Mouse (Mus musculus) intestine, postnatal 0 days (tissue): ENCODE measurements at regions not wholly inside any gene's neighbourhood (a gene's known extent, or its start where the extent isn't known, plus 50 kb on each side); places are given as distances from the start of the nearest gene placed in this dataset.

ENCODE experiments used
- ATAC-seq: fragments of 200-750 bp; cut with Nextera tagmentation; 2 replicates; pipeline ENCODE4 v1.8.0; 2017; ENCODE audit warnings: mild to moderate bottlenecking, moderate TSS enrichment, moderate library complexity
- H3K27ac ChIP-seq: fragments of 300-500 bp; sonication (generic); 2 replicates; pipeline ENCODE4 v1.5.1; 2014; ENCODE audit warnings: mild to moderate bottlenecking, low read depth, low read length, moderate library complexity
- H3K27me3 ChIP-seq: fragments of 300-500 bp; sonication (generic); replicated peaks from 2 replicates; pipeline ENCODE4 v1.6.1; 2014; ENCODE audit warnings: low read length, mixed read lengths; ENCODE audit not compliant: control insufficient read depth, insufficient read depth
- H3K36me3 ChIP-seq: fragments of 300-500 bp; sonication (generic); 2 replicates; pipeline ENCODE4 v1.6.1; 2014; ENCODE audit warnings: mild to moderate bottlenecking, moderate library complexity; ENCODE audit not compliant: control insufficient read depth, insufficient read depth
- H3K4me1 ChIP-seq: fragments of 300-500 bp; sonication (generic); replicated peaks from 2 replicates; pipeline ENCODE4 v1.6.1; 2014; ENCODE audit warnings: antibody characterized with exemption, low read length, mixed read lengths; ENCODE audit not compliant: control insufficient read depth, insufficient read depth
- H3K4me2 ChIP-seq: fragments of 300-500 bp; sonication (generic); replicated peaks from 2 replicates; pipeline ENCODE4 v1.6.1; 2014; ENCODE audit warnings: low read depth, mild to moderate bottlenecking, moderate library complexity
- H3K4me3 ChIP-seq: fragments of 300-500 bp; sonication (generic); 2 replicates; pipeline ENCODE4 v1.5.1; 2014; ENCODE audit warnings: low read depth, low read length
- H3K9ac ChIP-seq: fragments of 300-500 bp; sonication (generic); 2 replicates; pipeline ENCODE4 v1.6.1; 2014; ENCODE audit warnings: mild to moderate bottlenecking, low read depth, low read length
- H3K9me3 ChIP-seq: fragments of 300-500 bp; sonication (generic); 2 replicates; pipeline ENCODE4 v1.6.1; 2016; ENCODE audit warnings: mixed run types; ENCODE audit not compliant: control insufficient read depth
- CTCF ChIP-seq: sonication (generic); IDR thresholded peaks from 2 replicates; pipeline ENCODE4 v1.5.1; 2016; ENCODE audit warnings: low read depth, mild to moderate bottlenecking, control low read depth, antibody characterized with exemption, moderate library complexity
- WGBS: fragments of 180-500 bp; shearing (Covaris S2); extraction: QIAGEN DNeasy Blood & Tissue Kit; methylation state at CpG from one replicate; pipeline ENCODE4 v1.1.7; 2014; 5-methylcytosine and 5-hydroxymethylcytosine counted together

DNA sequence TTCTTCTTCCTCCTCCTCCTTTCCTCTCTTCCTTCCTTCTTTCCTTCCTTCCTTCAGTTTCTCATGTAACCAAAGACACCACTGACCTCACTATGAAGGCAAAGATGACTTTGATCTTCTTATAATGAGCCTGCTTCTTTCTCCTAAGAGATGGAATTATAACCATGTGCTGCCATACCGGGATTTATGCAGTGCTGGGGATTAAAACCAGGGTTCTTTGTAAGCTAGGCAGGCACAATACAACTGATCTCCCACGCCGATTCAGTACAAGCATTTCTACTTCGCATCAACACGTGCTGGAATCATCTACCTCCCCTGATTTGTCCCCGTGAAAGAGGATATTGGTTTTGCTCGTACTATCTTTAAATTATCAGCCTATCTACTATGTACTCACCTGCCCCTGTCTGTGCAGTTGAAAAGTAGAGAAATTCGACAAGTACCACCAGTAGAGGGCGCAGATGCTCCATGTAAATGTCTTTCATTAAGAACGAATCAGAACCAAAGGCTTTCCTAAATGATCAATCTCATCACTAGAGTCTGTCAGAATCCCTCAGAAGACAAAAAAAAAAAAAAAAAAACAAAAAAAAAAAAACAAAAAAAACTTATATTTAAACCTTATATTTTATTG, 1164.5 kb upstream of the Celf2 start:
- Histone ChIP-seq H3K4me3 (no peak overlapping the region), H3K36me3 (no peaks in the 10 kb centered on the region), H3K9me3 (no peaks in the 10 kb centered on the region), H3K27ac (no peak overlapping the region), H3K27me3 (no peaks in the 10 kb centered on the region), H3K4me2 (no peak overlapping the region), H3K9ac (no peak overlapping the region), H3K4me1 (no peaks in the 10 kb centered on the region)
- TF ChIP-seq CTCF: peak; percentile 77
- no peak for ATAC-seq
- WGBS: 11% methylated on average over 10 of the region's 10 CpGs

GRCm38 (mm10) chr2:8675537-8675936, 1166.2 kb upstream of the Celf2 start:
- H3K9me3 ChIP-seq: no peaks in the 10 kb centered on the region
- ATAC-seq: no peak
- no peaks in the 10 kb centered on the region for H3K36me3 ChIP-seq
- TF ChIP-seq CTCF: peak; percentile 65
- no peak overlapping the region for H3K27ac ChIP-seq
- H3K4me1 ChIP-seq: no peaks in the 10 kb centered on the region
- H3K9ac ChIP-seq: no peak overlapping the region
- H3K4me2 ChIP-seq: no peak overlapping the region
- no peak overlapping the region for H3K4me3 ChIP-seq
- H3K27me3 ChIP-seq: no peaks in the 10 kb centered on the region
- 60% methylated on average over 4 of the region's 4 CpGs for WGBS

DNA sequence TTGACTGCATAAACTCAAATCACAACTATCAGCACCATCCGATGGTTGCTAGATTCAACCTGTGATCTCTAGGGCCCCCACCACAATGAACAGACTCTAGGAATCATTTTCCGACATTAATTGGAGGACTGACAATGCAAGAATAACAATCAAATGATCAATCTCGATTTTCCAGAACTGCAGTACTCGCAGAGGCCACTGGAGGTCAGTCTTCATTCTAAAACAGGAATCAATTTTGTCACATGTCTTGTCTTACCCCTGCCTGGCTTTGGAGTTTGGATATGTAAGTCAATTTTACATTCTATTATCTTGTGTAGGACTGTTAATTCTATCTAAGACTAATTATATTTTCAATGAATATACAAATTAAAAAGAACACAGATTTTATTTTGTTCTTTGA, 1167.2 kb upstream of the Celf2 start:
- H3K27ac ChIP-seq: no peak overlapping the region
- ATAC-seq: no peak
- no peaks in the 10 kb centered on the region for H3K27me3 ChIP-seq
- no peaks in the 10 kb centered on the region for H3K9me3 ChIP-seq
- no peaks in the 10 kb centered on the region for H3K4me1 ChIP-seq
- no peak overlapping the region for H3K4me2 ChIP-seq
- no peak overlapping the region for H3K4me3 ChIP-seq
- WGBS: 12% methylated on average over 4 of the region's 4 CpGs
- H3K36me3 ChIP-seq: no peaks in the 10 kb centered on the region
- H3K9ac ChIP-seq: no peak overlapping the region
- peak; percentile 72 for TF ChIP-seq CTCF

- Histone ChIP-seq H3K9ac (no peak overlapping the region), H3K27ac (no peak overlapping the region), H3K36me3 (no peaks in the 10 kb centered on the region), H3K4me3 (no peak overlapping the region), H3K9me3 (no peaks in the 10 kb centered on the region), H3K27me3 (no peaks in the 10 kb centered on the region), H3K4me2 (no peak overlapping the region), H3K4me1 (no peaks in the 10 kb centered on the region)
- no peak for TF ChIP-seq CTCF
- WGBS: 47% methylated on average over 8 of the region's 8 CpGs
- no peak for ATAC-seq
These were observed 1181.7 kb upstream of the Celf2 start for GRCm38 (mm10) chr2:8690846-8691643.

DNA sequence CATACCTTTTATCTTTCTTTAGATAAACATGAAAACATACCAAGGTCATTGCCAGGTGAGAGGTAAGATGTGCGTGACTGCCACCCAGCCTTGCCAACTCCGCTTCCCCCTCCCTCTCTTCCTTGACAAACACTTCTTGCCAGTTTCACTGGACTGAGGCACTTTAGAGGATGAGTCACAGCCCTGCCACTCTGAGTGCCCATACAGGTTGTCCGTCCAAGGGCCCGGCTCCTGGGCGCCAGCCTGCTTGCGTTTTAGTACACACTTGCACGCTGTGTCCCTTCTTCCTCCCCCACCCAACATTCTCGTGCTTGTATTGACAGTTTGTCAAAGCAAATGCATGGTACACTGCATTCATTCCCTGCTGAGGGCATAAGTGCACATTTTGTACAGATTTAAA, 1151.7 kb upstream of the 4930412O13Rik start:
- Histone ChIP-seq H3K9me3 (no peaks in the 10 kb centered on the region), H3K9ac (no peak overlapping the region), H3K4me2 (no peak overlapping the region), H3K4me1 (no peaks in the 10 kb centered on the region), H3K36me3 (no peaks in the 10 kb centered on the region), H3K27ac (no peak overlapping the region), H3K27me3 (no peaks in the 10 kb centered on the region), H3K4me3 (no peak overlapping the region)
- 60% methylated on average over 8 of the region's 8 CpGs for WGBS
- no peak for TF ChIP-seq CTCF
- ATAC-seq: no peak

GRCm38 (mm10) chr2:8754142-8754541, 1126.9 kb upstream of the 4930412O13Rik start:
- Histone ChIP-seq H3K9me3 (no peaks in the 10 kb centered on the region), H3K4me1 (no peaks in the 10 kb centered on the region), H3K36me3 (no peaks in the 10 kb centered on the region), H3K4me3 (no peak overlapping the region), H3K27me3 (no peaks in the 10 kb centered on the region), H3K9ac (no peak overlapping the region), H3K27ac (no peak overlapping the region), H3K4me2 (no peak overlapping the region)
- ATAC-seq: no peak
- 3% methylated on average over 1 of the region's 1 CpGs for WGBS
- peak; percentile 86 for TF ChIP-seq CTCF
